Mouse (Mus musculus): ENCODE results near the gene Sgms2. TPM values are rescaled to one million over a fixed set of nuclear protein-coding genes. Genes with fewer than 3 reads are reported as not detected.

Gene Sgms2
- polyA plus RNA-seq, 1 experiment, result 0.04 TPM

GRCm38 (mm10) chr3:131508024-131508423 lies 16.8 kb upstream of the Sgms2 start:
- H3K4me3 ChIP-seq (replicated peaks), result no peak overlapping the region
- no peaks in the 10 kb centered on the region for H3K36me3 ChIP-seq (replicated peaks; ENCODE audit: low read length)
- peaks cover 3% of the 10 kb centered on the region; the same call in 1 of the 2 replicates for H3K4me1 ChIP-seq

GRCm38 (mm10) chr3:131504595-131505223 lies 13.5 kb upstream of the Sgms2 start:
- TF ChIP-seq FLI1 (IDR thresholded peaks at IDR 0.05; ENCODE audit: low read length), result no peak
- no peak for TF ChIP-seq GATA1 (IDR thresholded peaks at IDR 0.05; ENCODE audit: borderline replicate concordance, low read length)
- Histone ChIP-seq H3K27me3 (replicated peaks) (no peaks in the 10 kb centered on the region), H3K4me3 (replicated peaks) (no peak overlapping the region), H3K4me1 (peaks cover 3% of the 10 kb centered on the region; the same call in 1 of the 2 replicates), H3K36me3 (replicated peaks; ENCODE audit: low read length) (no peaks in the 10 kb centered on the region), H3K9me3 (peaks cover 7% of the 10 kb centered on the region; the same call in 1 of the 2 replicates)

More at GRCm38 (mm10) chr3:131508024-131508423, 16.8 kb upstream of the Sgms2 start:
- TF ChIP-seq GATA1 (IDR thresholded peaks at IDR 0.05; ENCODE audit: borderline replicate concordance, low read length) (no peak), FLI1 (IDR thresholded peaks at IDR 0.05; ENCODE audit: low read length) (no peak)
- H3K27me3 ChIP-seq (replicated peaks), result no peaks in the 10 kb centered on the region
- H3K9me3 ChIP-seq, result peaks cover 12% of the 10 kb centered on the region; the same call in 1 of the 2 replicates

DNA sequence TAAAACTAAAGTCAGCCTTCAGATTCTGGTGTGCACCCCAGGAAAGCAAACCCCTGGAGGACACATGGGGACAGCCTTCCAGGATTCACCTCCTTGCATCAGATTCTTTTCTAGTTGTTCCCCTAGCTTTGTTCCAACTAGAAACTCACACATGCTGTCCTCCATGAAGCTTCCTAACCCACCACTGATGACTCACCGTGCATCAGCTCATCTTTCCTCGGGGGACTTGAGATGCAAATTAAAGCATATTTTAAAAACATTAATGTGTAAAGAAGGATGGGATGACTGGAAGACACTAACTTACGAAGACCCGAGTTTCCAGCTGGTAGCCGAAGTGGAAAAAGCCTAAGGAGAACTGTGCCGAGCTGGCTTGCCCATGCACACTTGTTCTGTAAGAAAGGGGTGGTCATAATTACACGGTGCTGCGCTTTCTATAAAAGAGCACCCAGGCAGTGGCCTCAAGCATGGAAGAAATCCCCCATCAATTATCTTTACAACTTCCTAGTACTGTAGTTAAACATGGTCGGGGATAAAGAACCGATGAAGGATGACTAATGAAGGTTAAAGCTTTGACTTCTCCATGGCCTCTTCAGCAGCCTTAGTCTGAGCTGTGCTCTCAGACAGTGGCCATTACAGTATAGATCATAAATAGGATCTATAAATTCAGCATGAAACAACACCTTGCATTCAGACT lies 10.6 kb upstream of the Sgms2 start:
- Histone ChIP-seq H3K4me1 (peaks cover 3% of the 10 kb centered on the region; the same call in 1 of the 2 replicates), H3K36me3 (replicated peaks; ENCODE audit: low read length) (no peaks in the 10 kb centered on the region), H3K9me3 (peaks cover 16% of the 10 kb centered on the region; the same call in 1 of the 2 replicates), H3K4me3 (replicated peaks) (no peak overlapping the region), H3K27me3 (replicated peaks) (no peaks in the 10 kb centered on the region)
- no peak for TF ChIP-seq FLI1 (IDR thresholded peaks at IDR 0.05; ENCODE audit: low read length)
- no peak for TF ChIP-seq GATA1 (IDR thresholded peaks at IDR 0.05; ENCODE audit: borderline replicate concordance, low read length)

DNA sequence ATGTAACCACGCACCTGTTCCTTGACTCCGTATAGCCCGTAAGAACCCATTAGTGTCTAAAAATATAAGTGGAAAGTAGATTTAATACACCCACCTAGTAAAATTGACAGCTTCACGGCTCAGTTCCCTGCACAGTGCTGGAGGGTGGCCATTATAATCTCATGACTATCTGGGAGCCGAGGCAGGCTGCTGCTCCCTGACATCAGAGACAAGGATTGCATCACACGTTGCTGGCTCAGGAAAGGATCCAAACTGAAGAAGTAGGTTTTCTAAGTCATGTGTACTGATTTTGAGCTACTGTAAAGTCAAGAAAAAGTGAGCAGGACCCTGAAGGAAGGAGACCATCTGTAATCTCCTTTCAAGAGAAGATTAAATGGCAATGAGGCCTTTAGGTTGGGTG lies 8.4 kb upstream of the Sgms2 start:
- TF ChIP-seq GATA1 (IDR thresholded peaks at IDR 0.05; ENCODE audit: borderline replicate concordance, low read length), result no peak
- no peak for TF ChIP-seq FLI1 (IDR thresholded peaks at IDR 0.05; ENCODE audit: low read length)
- Histone ChIP-seq H3K4me1 (no peaks in the 10 kb centered on the region; the same call in 1 of the 2 replicates), H3K9me3 (peaks cover 11% of the 10 kb centered on the region; the same call in 1 of the 2 replicates), H3K27me3 (replicated peaks) (peaks cover 9% of the 10 kb centered on the region), H3K4me3 (replicated peaks) (no peak overlapping the region), H3K36me3 (replicated peaks; ENCODE audit: low read length) (no peaks in the 10 kb centered on the region)

- Histone ChIP-seq H3K36me3 (replicated peaks; ENCODE audit: low read length) (no peaks in the 10 kb centered on the region), H3K27me3 (replicated peaks) (peaks cover 23% of the 10 kb centered on the region), H3K9me3 (peaks cover 14% of the 10 kb centered on the region), H3K4me1 (no peaks in the 10 kb centered on the region), H3K4me3 (replicated peaks) (no peak overlapping the region)
- TF ChIP-seq FLI1 (IDR thresholded peaks at IDR 0.05; ENCODE audit: low read length), result no peak
- TF ChIP-seq GATA1 (IDR thresholded peaks at IDR 0.05; ENCODE audit: borderline replicate concordance, low read length), result no peak
Measured at GRCm38 (mm10) chr3:131496506-131497122, 5.4 kb upstream of the Sgms2 start.

DNA sequence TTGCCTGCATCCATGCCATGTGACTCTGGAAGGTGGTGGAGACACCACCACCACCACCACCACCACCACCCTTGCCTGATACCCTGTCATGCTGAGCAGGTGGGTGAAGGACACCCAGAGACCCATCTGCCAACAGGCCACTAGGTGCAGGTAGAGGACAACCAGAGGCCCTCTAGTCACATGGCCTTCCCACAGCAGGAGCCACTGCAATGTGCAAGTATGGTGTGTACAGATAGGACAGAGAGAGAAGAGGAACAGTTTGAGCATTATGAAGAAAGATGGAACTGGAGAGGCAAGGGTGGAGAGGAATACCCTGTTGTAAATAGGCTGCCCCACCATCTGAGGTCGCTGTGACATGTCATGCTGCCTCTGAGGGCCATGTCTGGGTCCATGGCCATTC lies 3.9 kb upstream of the Sgms2 start:
- TF ChIP-seq GATA1 (IDR thresholded peaks at IDR 0.05; ENCODE audit: borderline replicate concordance, low read length), result no peak
- no peak for TF ChIP-seq FLI1 (IDR thresholded peaks at IDR 0.05; ENCODE audit: low read length)
- Histone ChIP-seq H3K4me3 (replicated peaks) (no peak overlapping the region), H3K9me3 (peaks cover 14% of the 10 kb centered on the region), H3K4me1 (peaks cover 7% of the 10 kb centered on the region), H3K27me3 (replicated peaks) (peaks cover 38% of the 10 kb centered on the region), H3K36me3 (replicated peaks; ENCODE audit: low read length) (no peaks in the 10 kb centered on the region)

GRCm38 (mm10) chr3:131493194-131493593 lies 2.0 kb upstream of the Sgms2 start:
- H3K27me3 ChIP-seq (replicated peaks), result peaks cover 54% of the 10 kb centered on the region
- no peaks in the 10 kb centered on the region for H3K36me3 ChIP-seq (replicated peaks; ENCODE audit: low read length)
- no peak overlapping the region for H3K4me3 ChIP-seq (replicated peaks)
- TF ChIP-seq GATA1 (IDR thresholded peaks at IDR 0.05; ENCODE audit: borderline replicate concordance, low read length) (no peak), FLI1 (IDR thresholded peaks at IDR 0.05; ENCODE audit: low read length) (no peak)
- peaks cover 14% of the 10 kb centered on the region for H3K4me1 ChIP-seq
- H3K9me3 ChIP-seq, result peaks cover 4% of the 10 kb centered on the region

DNA sequence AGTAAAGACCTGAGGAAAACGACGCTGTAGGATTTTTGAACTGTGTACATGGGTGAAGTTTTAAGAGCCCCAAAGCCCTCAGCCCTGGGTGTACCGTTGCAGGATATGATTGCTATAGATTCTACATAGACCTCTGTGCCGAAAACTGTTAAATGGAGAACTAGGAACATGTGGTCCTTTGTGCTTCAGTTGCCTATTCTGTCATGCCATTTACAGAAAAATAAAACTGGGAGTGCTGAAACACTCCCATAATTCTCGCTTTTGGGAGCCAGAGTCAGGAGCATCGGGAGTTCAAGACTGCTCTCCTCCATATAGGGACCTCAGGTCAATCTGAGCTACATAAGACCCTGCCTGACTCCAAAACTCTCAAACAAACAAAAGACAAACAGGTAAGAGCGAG lies 769 bp upstream of the Sgms2 start:
- Histone ChIP-seq H3K27me3 (replicated peaks) (peaks cover 63% of the 10 kb centered on the region), H3K4me1 (peaks cover 14% of the 10 kb centered on the region), H3K9me3 (peaks cover 3% of the 10 kb centered on the region), H3K4me3 (replicated peaks) (no peak overlapping the region), H3K36me3 (replicated peaks; ENCODE audit: low read length) (no peaks in the 10 kb centered on the region)
- TF ChIP-seq FLI1 (IDR thresholded peaks at IDR 0.05; ENCODE audit: low read length) (no peak), GATA1 (IDR thresholded peaks at IDR 0.05; ENCODE audit: borderline replicate concordance, low read length) (no peak)

- H3K27me3 ChIP-seq (replicated peaks), result peaks cover 58% of the 10 kb centered on the region
- H3K36me3 ChIP-seq (replicated peaks; ENCODE audit: low read length), result no peaks in the 10 kb centered on the region
- peaks cover 14% of the 10 kb centered on the region for H3K4me1 ChIP-seq
- H3K9me3 ChIP-seq, result peaks cover 3% of the 10 kb centered on the region
- H3K4me3 ChIP-seq (replicated peaks), result peak overlapping the region; percentile 89
- TF ChIP-seq FLI1 (IDR thresholded peaks at IDR 0.05; ENCODE audit: low read length) (no peak), GATA1 (IDR thresholded peaks at IDR 0.05; ENCODE audit: borderline replicate concordance, low read length) (no peak)
Measured at GRCm38 (mm10) chr3:131490143-131490908, 885 bp downstream of the Sgms2 start.
